Mouse (Mus musculus) gastrocnemius, adult 2 months (tissue): ENCODE data around the gene Pou6f1. TPM values are rescaled to one million over a fixed set of nuclear protein-coding genes. Genes with fewer than 3 reads are reported as not detected.
"Not testable (repeated sequence)": the region's sequence is repeated elsewhere in the genome, so short reads cannot be mapped to it uniquely, and the experiment has no call there.

Experiments
- DNase-seq: peaks from one replicate; pipeline ENCODE4 v3.0.0; 2022
- H3K27ac ChIP-seq: fragments of 200-600 bp; 2 replicates; pipeline ENCODE4 v1.8.1; 2022; ENCODE audit warnings: mild to moderate bottlenecking
- H3K4me3 ChIP-seq: fragments of 200-600 bp; 2 replicates; pipeline ENCODE4 v1.8.1; 2022; ENCODE audit warnings: mild to moderate bottlenecking, moderate library complexity
- CTCF ChIP-seq: fragments of 200-600 bp; IDR thresholded peaks from 2 replicates; pipeline ENCODE4 v1.8.1; 2022; ENCODE audit warnings: antibody characterized with exemption, mild to moderate bottlenecking, moderate library complexity
- intact Hi-C: fragments of 180-260 bp; cut with DNase I; formaldehyde crosslinking; loops from one replicate; pipeline ENCODE4 v1.15.1; 2025
- total RNA-seq, 2 experiments: library from RNA; stranded (reverse); gene quantifications; 2 replicates each; pipeline ENCODE4 v1.2.3; 2021

Pou6f1 gene
- total RNA-seq, 2 experiments from 2014 or later = 12.9 to 13.1 TPM

- TF ChIP-seq CTCF = no peak
- H3K4me3 ChIP-seq = no peak overlapping the region
- intact Hi-C loops = no loop called here
- no peak overlapping the region for H3K27ac ChIP-seq
- no peak for DNase-seq
These were observed 32.5 kb upstream of the Pou6f1 start for GRCm38 (mm10) chr15:100632323-100632722.

DNA sequence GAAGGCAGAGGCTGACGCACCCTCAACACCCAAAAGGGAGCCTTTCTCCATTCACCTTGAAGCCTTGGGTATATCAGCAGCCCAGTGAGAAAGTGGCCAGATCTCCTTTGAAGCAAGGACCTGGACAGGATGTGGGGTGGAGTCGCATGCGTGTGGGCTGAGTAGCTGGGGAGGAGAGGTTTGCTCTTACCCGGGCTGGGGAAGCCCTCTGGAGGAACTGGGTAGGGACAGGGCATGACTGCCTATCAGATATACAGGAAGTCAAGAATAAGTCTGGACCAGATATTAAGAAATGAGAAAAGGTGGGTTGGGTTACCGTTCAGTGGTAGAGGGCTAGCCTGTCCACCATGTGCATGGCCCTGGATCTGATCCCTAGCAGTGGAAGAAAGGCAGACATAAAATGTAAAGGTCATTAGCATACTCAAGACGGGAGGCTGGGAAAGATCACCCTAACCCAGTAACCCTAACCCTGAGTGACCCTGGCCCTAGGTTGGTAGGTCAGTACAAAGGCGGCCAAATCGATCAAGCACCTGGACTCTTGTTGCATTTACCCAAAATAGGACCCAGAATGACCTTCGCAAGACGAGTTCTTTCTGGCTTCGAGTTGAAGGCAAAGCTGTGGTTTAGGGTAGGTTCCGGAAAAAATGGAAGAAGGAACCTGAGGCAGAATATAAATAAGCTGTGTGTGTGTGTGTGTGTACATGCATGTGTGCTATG, 31.8 kb upstream of the Pou6f1 start:
- TF ChIP-seq CTCF = no peak
- no peak overlapping the region for H3K27ac ChIP-seq
- H3K4me3 ChIP-seq = no peak overlapping the region
- intact Hi-C loops = no loop called here
- no peak for DNase-seq

- intact Hi-C loops = no loop called here
- no peak for DNase-seq
These were observed 30.3 kb upstream of the Pou6f1 start for GRCm38 (mm10) chr15:100630126-100630525.

DNA sequence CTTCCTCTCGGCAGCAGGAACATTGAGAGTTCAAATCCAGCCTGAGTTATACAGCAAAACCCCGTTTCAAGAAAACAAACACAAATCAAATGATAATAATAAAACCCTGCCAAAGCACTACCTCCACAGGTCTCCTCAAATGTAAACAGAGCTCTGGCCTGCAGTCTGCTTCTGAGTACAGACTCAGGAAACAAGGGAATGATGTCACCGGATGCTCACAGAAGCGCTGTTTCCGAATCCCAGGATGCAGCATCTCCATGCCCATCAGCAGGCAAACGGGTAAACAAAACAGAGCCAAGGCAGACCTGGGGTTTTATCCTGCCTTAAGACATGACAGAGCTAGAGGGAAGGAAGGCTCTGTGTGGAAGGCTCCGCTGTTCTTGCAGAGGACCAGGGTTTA, 29.0 kb upstream of the Pou6f1 start:
- DNase-seq = no peak
- TF ChIP-seq CTCF = no peak
- no peak overlapping the region for H3K4me3 ChIP-seq

More at GRCm38 (mm10) chr15:100630126-100630525, 30.3 kb upstream of the Pou6f1 start:
- Histone ChIP-seq H3K27ac (no peak overlapping the region), H3K4me3 (no peak overlapping the region)
- TF ChIP-seq CTCF = no peak

GRCm38 (mm10) chr15:100627774-100628370, 28.1 kb upstream of the Pou6f1 start:
- no peak overlapping the region for H3K4me3 ChIP-seq
- DNase-seq = no peak
- TF ChIP-seq CTCF = no peak
- intact Hi-C loops = no loop called here
- H3K27ac ChIP-seq = peak overlapping the region; percentile 46

More for the DNA sequence above, 29.0 kb upstream of the Pou6f1 start:
- intact Hi-C loops = no loop called here
- H3K27ac ChIP-seq = no peak overlapping the region

- H3K27ac ChIP-seq = peak overlapping the region; percentile 46; the same call in 1 of the 2 replicates
- no peak for DNase-seq
- H3K4me3 ChIP-seq = no peak overlapping the region
- intact Hi-C loops = no loop called here
- TF ChIP-seq CTCF = no peak
These were observed 27.5 kb upstream of the Pou6f1 start for GRCm38 (mm10) chr15:100627287-100627686.

DNA sequence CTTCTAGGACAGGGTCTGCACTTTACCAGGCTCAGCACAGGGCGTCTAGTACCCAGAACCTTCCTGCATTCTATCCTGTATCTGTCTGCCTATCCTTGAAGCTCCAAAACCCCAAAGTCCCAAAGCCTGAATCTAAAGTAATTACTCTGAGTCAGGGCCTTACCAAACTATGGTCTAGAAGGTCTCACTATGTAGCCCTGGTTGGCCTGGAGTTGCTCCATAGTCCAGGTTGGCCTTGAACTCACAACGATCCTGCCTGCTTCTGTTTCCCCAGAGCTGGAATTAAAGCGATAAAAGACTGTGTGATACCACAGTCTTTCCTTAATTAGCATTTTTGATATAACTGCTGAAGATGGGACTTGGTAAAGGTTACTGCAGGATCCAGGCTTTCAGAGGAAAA, 24.7 kb upstream of the Pou6f1 start:
- Histone ChIP-seq H3K4me3 (no peak overlapping the region), H3K27ac (no peak overlapping the region)
- TF ChIP-seq CTCF = no peak
- intact Hi-C loops = no loop called here
- no peak for DNase-seq

DNA sequence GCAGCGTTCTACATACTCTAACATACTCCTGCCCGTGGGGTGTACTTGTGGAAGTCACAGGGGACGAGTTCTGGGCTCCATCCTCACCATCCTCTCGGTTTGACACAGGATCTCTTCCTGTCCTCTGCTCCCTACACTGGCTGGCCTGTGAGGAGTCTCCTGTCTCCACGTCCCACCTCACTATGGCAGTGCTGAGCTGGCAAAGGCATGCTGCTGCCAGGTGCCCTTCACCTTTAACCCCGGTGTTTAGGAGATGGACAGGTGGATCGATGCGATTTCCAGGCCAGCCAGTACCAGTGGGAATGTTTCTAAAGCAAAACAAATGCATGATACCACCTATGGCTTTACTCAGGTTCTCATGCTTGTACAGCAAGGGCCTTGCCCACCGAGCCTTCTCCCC, 24.0 kb upstream of the Pou6f1 start:
- TF ChIP-seq CTCF = no peak
- Histone ChIP-seq H3K27ac (no peak overlapping the region), H3K4me3 (no peak overlapping the region)
- no peak for DNase-seq
- intact Hi-C loops = no loop called here

DNA sequence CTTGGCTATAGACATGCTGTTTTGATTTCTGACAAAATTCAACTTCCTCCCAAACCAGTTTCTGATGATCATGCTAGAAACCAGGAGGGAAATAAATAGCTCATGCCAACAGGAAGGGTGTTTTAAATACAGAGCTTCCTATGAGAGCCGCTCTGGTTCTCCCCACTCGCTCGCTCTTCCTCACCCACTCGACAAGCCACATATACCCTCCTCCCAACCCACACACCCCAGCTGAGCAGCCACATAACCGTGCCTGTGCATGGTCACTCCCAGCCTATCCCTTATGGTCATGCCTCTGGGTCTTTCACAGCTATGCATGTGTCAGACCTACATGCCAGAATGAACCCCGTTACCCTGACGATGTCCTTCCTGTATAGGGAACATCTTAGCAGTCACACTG, 22.4 kb upstream of the Pou6f1 start:
- TF ChIP-seq CTCF = no peak
- Histone ChIP-seq H3K27ac (peak overlapping the region; percentile 55), H3K4me3 (no peak overlapping the region)
- no peak for DNase-seq
- intact Hi-C loops = no loop called here

GRCm38 (mm10) chr15:100621671-100622070, 21.9 kb upstream of the Pou6f1 start:
- intact Hi-C loops, DNase-seq, H3K4me3 ChIP-seq: not testable (repeated sequence)
- H3K27ac ChIP-seq = peak overlapping the region; percentile 55

- DNase-seq = no peak
- Histone ChIP-seq H3K27ac (no peak overlapping the region), H3K4me3 (no peak overlapping the region)
- intact Hi-C loops = loop anchor here (5.0 to 10.0 kb wide), 3 partner anchors 154 to 1456 kb away; partner anchors contain the start of genes Eif4b, Larp4 and Letmd1
- TF ChIP-seq CTCF = no peak
These were observed 19.4 kb upstream of the Pou6f1 start for GRCm38 (mm10) chr15:100619200-100619599.

- intact Hi-C loops = loop anchor here (5.0 to 10.0 kb wide), 3 partner anchors 151 to 1459 kb away; partner anchors contain the start of genes Eif4b, Larp4 and Letmd1
- DNase-seq = no peak
- no peak for TF ChIP-seq CTCF
These were observed 16.4 kb upstream of the Pou6f1 start for GRCm38 (mm10) chr15:100616221-100616620.

DNA sequence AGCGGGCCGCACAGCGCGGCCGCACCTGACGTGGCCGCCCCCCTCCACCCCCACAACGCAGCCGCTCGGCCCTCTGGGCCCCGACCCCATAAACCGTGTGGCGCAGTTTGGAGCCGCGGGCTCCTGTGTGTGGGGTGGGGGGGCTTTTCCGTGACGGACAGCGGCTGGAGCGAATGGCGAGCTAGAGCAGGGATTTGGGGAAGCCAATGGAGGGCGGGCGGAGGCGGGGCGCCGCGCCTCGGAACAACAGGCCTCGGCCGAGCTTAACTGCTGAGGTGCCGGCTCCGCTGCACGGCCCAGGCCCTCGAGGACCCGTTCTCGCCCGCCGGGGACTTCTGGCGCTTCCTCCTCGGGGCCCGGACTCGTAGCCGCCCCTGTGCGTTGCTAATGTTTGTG, 16.0 kb upstream of the Pou6f1 start:
- Histone ChIP-seq H3K27ac (peak overlapping the region; percentile 100), H3K4me3 (peak overlapping the region; percentile 90)
- no peak for TF ChIP-seq CTCF
- DNase-seq = peak; percentile 96
- intact Hi-C loops = loop anchor here (5.0 to 10.0 kb wide), 3 partner anchors 151 to 1459 kb away; partner anchors contain the start of genes Eif4b, Larp4 and Letmd1

More at GRCm38 (mm10) chr15:100616221-100616620, 16.4 kb upstream of the Pou6f1 start:
- H3K27ac ChIP-seq = peak overlapping the region; percentile 100
- peak overlapping the region; percentile 90 for H3K4me3 ChIP-seq
